Mouse (Mus musculus) kidney, embryonic 15.5 days (tissue): ENCODE data around the gene Tnfrsf12a. TPM values are rescaled to one million over a fixed set of nuclear protein-coding genes. Genes with fewer than 3 reads are reported as not detected.

Experiments
- ATAC-seq: fragments of 200-750 bp; cut with Nextera tagmentation; replicated peaks from 2 replicates; pipeline ENCODE4 v1.8.0; 2017; ENCODE audit warnings: moderate TSS enrichment; ENCODE audit not compliant: low FRiP score
- H3K27ac ChIP-seq: fragments of 300-500 bp; sonication (generic); 2 replicates; pipeline ENCODE4 v1.5.1; 2015; ENCODE audit warnings: mild to moderate bottlenecking, inconsistent platforms
- H3K27me3 ChIP-seq: fragments of 300-500 bp; sonication (generic); 2 replicates; pipeline ENCODE4 v1.6.1; 2015; ENCODE audit warnings: inconsistent platforms
- H3K36me3 ChIP-seq: fragments of 300-500 bp; sonication (generic); 2 replicates; pipeline ENCODE4 v1.6.1; 2015; ENCODE audit warnings: inconsistent platforms
- H3K4me1 ChIP-seq: fragments of 300-500 bp; sonication (generic); 2 replicates; pipeline ENCODE4 v1.6.1; 2015; ENCODE audit warnings: inconsistent platforms
- H3K4me2 ChIP-seq: fragments of 300-500 bp; sonication (generic); 2 replicates; pipeline ENCODE4 v1.6.1; 2015; ENCODE audit warnings: moderate library complexity, mild to moderate bottlenecking, inconsistent platforms
- H3K4me3 ChIP-seq: fragments of 300-500 bp; sonication (generic); replicated peaks from 2 replicates; pipeline ENCODE4 v1.5.1; 2015; ENCODE audit warnings: mild to moderate bottlenecking, inconsistent platforms
- H3K9ac ChIP-seq: fragments of 300-500 bp; sonication (generic); 2 replicates; pipeline ENCODE4 v1.6.1; 2015; ENCODE audit warnings: mild to moderate bottlenecking, inconsistent platforms
- H3K9me3 ChIP-seq: fragments of 300-500 bp; sonication (generic); replicated peaks from 2 replicates; pipeline ENCODE4 v1.6.1; 2016; ENCODE audit warnings: inconsistent platforms
- WGBS: fragments of 180-500 bp; shearing (Covaris S2); methylation state at CpG from one replicate; pipeline ENCODE4 v1.1.7; 2015; ENCODE audit warnings: mixed read lengths; 5-methylcytosine and 5-hydroxymethylcytosine counted together
- polyA plus RNA-seq: library from polyadenylated mRNA; unstranded; fragments of >200 nt; fragmentation: Nextera tagmentation; extraction: Ambion mirVana; gene quantifications from 2 replicates; pipeline ENCODE4 v1.2.1, GENCODE M21; 2015

Tnfrsf12a gene
- polyA plus RNA-seq, 1 experiment from 2014 or later: 29.5 TPM

DNA sequence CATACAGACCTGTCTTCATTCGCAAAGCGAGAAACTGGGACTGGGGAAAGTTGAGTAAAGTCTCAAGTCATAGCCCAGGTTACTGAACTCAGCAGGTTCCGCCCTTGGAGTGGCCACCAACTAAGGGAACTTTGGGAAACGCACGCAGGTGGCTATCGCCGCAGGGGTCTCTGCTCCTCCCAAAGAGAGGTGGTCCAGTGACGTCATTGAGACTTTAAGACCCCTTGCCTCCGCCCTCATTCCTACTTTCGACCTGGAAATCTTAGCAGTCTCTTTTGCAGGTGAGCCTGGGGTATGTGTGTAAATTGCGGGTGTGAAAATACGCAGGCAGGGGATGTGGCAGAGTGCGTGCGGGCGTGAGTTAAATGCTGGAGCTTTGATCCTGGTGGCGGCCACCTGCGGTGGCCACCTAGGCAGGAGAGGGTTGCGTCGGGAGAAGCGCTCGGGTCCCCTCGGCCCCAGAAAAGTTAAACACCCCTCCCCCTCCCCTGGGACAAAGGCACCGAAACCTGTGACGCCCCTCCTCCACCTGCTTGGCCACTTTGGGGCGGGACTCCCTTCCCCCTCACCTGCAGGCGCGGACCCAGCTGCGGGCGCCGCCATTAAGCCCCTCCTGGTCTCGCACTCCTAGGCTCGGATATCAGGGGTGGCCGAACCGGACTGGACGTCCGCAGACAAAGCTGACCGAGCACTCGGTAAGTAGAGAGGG is 2.0 kb upstream of the Tnfrsf12a start, which contains the start of gene Cldn6:
TSS of gene Cldn6 (plus strand) at position 123 of the 709 bp plus-strand sequence.
- Histone ChIP-seq H3K4me3 (peak within 1 kb of the TSS; percentile 47), H3K27me3 (peaks cover 76% of the 10 kb centered on the region), H3K9ac (peak within 1 kb of the TSS; percentile 47), H3K4me2 (peak within 1 kb of the TSS; percentile 65), H3K9me3 (no peaks in the 10 kb centered on the region), H3K36me3 (no peaks in the 10 kb centered on the region), H3K4me1 (peaks cover 88% of the 10 kb centered on the region), H3K27ac (peak within 1 kb of the TSS; percentile 81)
- no peak for ATAC-seq
- 2% methylated on average over 38 of the region's 38 CpGs for WGBS

DNA sequence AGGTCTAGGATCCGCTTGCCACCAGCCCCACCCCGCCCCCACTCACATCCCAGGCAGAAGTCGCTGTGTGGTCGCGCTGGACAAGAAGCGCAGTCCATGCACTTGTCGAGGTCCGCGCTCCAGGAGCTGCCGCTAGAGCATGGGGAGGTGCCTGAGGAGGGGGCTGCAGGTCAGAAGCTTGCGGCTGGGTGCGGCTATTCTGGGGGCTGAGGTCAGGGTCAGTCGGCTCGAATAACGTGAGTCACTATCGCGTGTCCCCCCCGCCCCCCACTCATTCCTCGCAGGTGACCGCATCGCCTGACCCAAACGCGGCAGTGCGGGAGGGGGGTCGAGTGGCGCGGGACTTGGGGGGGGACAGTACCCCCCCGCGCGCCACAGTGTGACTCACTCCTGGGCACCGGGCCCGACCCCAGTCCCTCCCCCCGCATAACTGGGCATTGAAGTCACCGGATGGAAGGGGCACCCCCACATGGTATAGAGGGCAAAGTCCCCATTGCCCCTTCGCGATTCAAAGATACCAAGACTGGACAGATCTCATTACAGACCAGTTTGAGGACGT is 716 bp downstream of the Tnfrsf12a start:
- peaks cover 74% of the 10 kb centered on the region for H3K4me1 ChIP-seq
- H3K36me3 ChIP-seq: no peaks in the 10 kb centered on the region
- no peak for ATAC-seq
- peak overlapping the region; percentile 59 for H3K9ac ChIP-seq
- peak overlapping the region; percentile 89 for H3K4me2 ChIP-seq
- H3K9me3 ChIP-seq: no peaks in the 10 kb centered on the region
- 0% methylated on average over 37 of the region's 37 CpGs for WGBS
- peak overlapping the region; percentile 84 for H3K27ac ChIP-seq
- peaks cover 50% of the 10 kb centered on the region for H3K27me3 ChIP-seq
- H3K4me3 ChIP-seq: peak overlapping the region; percentile 58

DNA sequence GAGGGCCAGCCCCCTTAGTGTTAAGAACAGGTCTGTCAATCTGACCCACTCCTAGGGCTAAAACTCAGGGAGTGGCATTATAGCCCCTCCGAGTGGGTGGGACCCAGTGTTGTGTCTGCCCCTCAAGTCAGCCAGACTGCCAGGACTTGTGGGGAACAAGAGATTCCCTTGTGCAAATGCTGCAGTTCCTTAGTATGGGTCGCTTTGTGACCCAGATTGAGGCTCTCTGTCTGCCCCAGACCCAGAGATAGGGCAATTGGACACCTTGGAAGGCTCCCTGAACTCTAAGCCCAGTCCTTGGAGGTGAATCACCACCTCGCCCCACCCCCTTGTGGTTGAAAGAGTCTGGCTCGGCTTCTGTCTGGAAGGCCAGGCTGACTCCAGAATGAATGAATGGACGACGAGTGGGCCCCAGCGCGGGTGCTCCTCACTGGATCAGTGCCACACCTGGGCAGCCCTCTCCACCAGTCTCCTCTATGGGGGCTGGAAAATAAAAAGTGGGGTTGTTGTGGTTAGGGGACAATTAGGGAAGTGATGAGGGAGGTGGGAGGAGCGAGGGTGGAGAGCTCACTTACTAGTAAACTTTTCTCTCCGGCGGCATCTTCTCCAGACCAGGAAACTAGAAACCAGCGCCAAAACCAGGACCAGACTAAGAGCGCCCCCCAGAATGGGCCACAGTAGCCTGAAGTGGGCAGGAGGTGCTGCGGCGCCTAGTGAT is 1.5 kb downstream of the Tnfrsf12a start:
- peak overlapping the region; percentile 59; the same call in 1 of the 2 replicates for H3K9ac ChIP-seq
- WGBS: 12% methylated on average over 14 of the region's 15 CpGs
- peak overlapping the region; percentile 84 for H3K27ac ChIP-seq
- peak overlapping the region; percentile 89 for H3K4me2 ChIP-seq
- no peaks in the 10 kb centered on the region for H3K36me3 ChIP-seq
- no peaks in the 10 kb centered on the region for H3K9me3 ChIP-seq
- H3K4me3 ChIP-seq: peak overlapping the region; percentile 58
- H3K27me3 ChIP-seq: peaks cover 41% of the 10 kb centered on the region
- no peak for ATAC-seq
- H3K4me1 ChIP-seq: peaks cover 65% of the 10 kb centered on the region

DNA sequence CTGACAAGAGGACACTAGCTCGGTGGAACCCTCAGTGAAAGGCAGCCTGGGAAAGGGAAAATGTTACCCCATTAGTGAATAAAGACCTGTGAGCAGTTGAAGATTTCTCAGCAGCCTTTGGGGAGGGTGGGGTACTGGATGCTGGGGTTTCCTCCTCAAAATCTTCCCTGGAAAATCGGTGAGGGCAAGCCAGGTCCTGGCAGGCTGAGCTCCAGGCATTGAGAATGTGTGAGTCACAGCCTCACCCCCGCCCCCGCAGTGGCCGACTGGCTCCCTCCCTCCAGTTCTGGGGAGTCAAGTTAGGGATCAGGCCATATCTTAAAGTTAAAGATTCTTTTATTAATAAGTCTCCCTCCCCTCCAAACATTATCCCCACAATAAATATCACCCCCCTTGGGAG is 2.1 kb downstream of the Tnfrsf12a start:
- H3K27me3 ChIP-seq: peaks cover 35% of the 10 kb centered on the region
- peak overlapping the region; percentile 58 for H3K4me3 ChIP-seq
- H3K36me3 ChIP-seq: peaks cover 6% of the 10 kb centered on the region; the same call in 1 of the 2 replicates
- H3K4me2 ChIP-seq: peak overlapping the region; percentile 89
- no peak for ATAC-seq
- H3K9ac ChIP-seq: no peak overlapping the region
- peak overlapping the region; percentile 84; the same call in 1 of the 2 replicates for H3K27ac ChIP-seq
- 21% methylated on average over 5 of the region's 5 CpGs for WGBS
- no peaks in the 10 kb centered on the region for H3K9me3 ChIP-seq
- H3K4me1 ChIP-seq: peaks cover 61% of the 10 kb centered on the region

DNA sequence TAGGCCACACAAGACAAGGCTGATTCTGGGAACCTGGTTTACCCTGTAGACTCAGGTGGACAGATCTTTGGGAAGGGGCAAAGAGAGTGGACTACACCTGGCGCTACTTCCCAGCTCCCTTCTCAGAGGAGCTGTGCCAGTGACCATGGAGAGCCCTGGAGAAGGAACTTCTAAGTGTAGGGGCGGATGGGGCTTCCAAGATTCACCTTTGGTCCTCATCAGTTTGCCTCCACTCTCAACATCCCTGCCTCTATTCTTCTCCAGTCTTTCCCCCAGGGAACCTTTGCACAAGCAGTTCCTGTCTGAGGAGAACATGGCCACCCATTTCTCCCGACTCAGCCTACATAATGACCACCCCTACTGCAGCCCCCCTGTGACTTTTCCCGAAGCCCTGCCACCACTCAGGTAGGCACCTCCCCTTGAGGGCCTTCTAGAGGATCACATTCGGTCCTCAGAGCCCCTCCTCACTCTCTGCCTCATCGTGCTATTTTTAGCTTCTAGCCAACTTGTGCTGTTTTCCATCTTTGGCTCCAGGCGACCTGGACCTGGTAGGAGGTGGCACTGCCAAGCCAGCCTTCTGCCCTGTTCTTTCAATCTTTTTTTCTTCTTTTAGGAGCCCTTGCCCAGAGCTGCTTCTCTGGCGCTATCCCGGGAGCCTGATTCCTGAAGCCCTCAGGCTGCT is 2.9 kb downstream of the Tnfrsf12a start:
- peak overlapping the region; percentile 58 for H3K9ac ChIP-seq
- H3K4me1 ChIP-seq: peaks cover 54% of the 10 kb centered on the region
- peak overlapping the region; percentile 75 for H3K4me3 ChIP-seq
- 39% methylated on average over 9 of the region's 9 CpGs for WGBS
- H3K27me3 ChIP-seq: peaks cover 28% of the 10 kb centered on the region
- peak overlapping the region; percentile 90 for H3K27ac ChIP-seq
- no peak for ATAC-seq
- peaks cover 13% of the 10 kb centered on the region for H3K36me3 ChIP-seq
- peak overlapping the region; percentile 89 for H3K4me2 ChIP-seq
- H3K9me3 ChIP-seq: no peaks in the 10 kb centered on the region

DNA sequence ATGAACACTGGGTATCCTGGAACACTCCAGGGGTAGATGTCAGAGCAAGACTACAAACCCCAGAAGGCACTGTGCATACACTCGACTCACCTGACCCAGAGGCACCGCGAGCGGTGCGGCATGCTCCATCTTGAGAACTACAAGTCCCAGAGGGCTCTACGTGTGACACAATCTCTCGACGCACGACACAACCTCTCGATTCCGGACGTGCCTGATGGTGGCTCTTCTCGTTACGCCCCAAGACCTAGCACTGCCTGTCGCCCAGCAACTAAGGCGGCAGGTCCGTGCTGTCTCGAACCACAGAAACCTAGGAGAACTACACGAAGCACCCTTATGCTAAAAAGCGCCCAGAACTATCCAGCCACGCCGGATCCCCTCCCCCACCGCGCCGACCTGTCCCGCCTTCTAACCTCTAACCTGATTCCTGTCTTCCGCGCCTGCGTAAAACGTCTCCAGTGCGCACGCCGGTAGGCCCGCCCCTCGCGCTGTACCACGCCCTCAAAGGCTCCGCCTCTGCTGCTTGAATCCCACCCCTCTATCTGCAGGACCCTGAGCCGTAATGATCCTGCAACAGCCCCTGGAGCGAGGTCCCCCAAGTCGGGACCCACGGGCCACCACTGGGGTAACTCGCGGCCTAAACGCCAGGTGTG is 3.7 kb downstream of the Tnfrsf12a start, which contains the start of the genes Hcfc1r1 and Thoc6:
TSS of gene Hcfc1r1 (plus strand) at position 173 of the 650 bp plus-strand sequence.
TSS of gene Thoc6 (minus strand) at position 459 of the 650 bp plus-strand sequence.
- H3K4me3 ChIP-seq: peak within 1 kb of the TSS; percentile 75
- peak within 1 kb of the TSS; percentile 89 for H3K4me2 ChIP-seq
- under 1% methylated on average over 45 of the region's 45 CpGs for WGBS
- H3K27me3 ChIP-seq: peaks cover 20% of the 10 kb centered on the region
- peak within 1 kb of the TSS; percentile 90 for H3K27ac ChIP-seq
- H3K9ac ChIP-seq: peak within 1 kb of the TSS; percentile 58
- peak; percentile 93 for ATAC-seq
- peaks cover 22% of the 10 kb centered on the region for H3K36me3 ChIP-seq
- H3K4me1 ChIP-seq: peaks cover 46% of the 10 kb centered on the region
- no peaks in the 10 kb centered on the region for H3K9me3 ChIP-seq

DNA sequence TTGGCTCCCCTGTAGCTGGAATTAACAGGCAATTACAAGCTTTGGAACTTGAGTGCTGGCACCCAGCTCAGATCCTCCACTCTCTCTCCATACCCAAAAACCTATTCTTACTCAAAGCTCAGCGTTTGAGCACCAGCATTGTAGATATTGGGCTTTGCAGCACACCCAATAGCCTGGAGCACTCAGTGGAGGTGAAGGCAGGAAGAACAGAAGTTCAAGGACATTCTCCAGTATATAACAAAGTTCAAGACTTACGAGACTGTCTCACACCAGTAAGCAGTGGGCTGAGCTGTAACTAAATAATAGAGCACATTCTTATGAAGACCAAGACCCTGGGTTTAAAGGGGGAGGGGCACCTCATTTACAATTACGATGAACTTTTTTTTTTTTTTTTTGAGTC is 4.5 kb downstream of the Tnfrsf12a start:
- no peak for ATAC-seq
- no peak overlapping the region for H3K27ac ChIP-seq
- H3K36me3 ChIP-seq: peaks cover 30% of the 10 kb centered on the region
- peak overlapping the region; percentile 75 for H3K4me3 ChIP-seq
- WGBS: 50% methylated on average over 3 of the region's 3 CpGs
- H3K4me1 ChIP-seq: peaks cover 45% of the 10 kb centered on the region
- H3K9me3 ChIP-seq: no peaks in the 10 kb centered on the region
- H3K27me3 ChIP-seq: peaks cover 12% of the 10 kb centered on the region
- no peak overlapping the region for H3K9ac ChIP-seq
- H3K4me2 ChIP-seq: peak overlapping the region; percentile 89

DNA sequence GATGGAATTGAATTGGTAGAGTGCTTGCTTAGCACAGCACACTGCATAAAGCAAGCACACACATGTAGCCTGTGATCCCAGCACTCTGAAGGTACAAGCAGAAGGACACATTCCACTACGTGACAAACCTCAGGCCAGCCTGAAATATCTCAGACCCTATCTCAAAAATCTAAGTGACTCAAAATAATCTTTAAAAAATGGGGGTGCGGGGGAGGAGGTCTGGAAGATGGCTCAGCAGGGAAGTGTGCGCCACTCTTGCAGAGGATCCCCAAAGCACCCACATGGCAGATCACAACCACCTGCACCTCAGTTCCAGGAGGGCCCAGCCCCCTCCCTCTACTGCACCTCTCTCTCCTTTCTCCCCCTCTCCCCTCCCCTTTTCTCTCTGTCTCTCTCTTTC is 5.7 kb downstream of the Tnfrsf12a start:
- H3K4me3 ChIP-seq: no peak overlapping the region
- ATAC-seq: no peak
- H3K27me3 ChIP-seq: peaks cover 9% of the 10 kb centered on the region; the same call in 1 of the 2 replicates
- H3K9ac ChIP-seq: no peak overlapping the region
- no peak overlapping the region for H3K27ac ChIP-seq
- peaks cover 35% of the 10 kb centered on the region for H3K4me1 ChIP-seq
- H3K9me3 ChIP-seq: no peaks in the 10 kb centered on the region
- no peak overlapping the region for H3K4me2 ChIP-seq
- 90% methylated on average over 3 of the region's 3 CpGs for WGBS
- H3K36me3 ChIP-seq: peaks cover 41% of the 10 kb centered on the region

DNA sequence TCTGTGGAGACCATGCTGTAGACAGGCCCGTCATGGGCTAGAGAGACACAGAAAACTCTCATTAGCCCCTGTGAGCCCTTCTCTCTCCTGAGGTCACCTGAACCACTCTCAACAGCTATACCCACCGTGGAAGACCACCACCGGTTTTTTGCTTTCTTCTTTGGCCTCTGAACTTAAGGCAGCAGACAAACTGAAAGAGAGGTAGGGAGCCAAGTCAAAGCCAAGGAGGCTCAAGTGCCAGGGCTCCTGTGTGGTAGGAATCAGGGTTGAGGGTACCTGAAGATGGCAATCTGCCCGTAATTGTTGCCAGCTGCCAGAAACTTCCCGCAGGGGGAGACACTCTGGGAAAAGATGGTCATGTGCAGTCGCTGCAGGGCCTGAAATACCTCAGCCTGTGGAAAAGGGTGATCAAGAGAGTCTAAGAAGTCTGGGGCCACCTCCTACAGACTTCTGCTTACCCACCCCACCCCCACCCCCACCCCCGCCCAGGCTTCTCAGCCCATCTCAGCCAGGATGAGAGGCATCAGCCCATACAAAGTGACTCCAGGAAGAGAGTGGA is 6.7 kb downstream of the Tnfrsf12a start:
- peaks cover 43% of the 10 kb centered on the region for H3K36me3 ChIP-seq
- H3K9me3 ChIP-seq: no peaks in the 10 kb centered on the region
- peaks cover 26% of the 10 kb centered on the region for H3K4me1 ChIP-seq
- H3K4me3 ChIP-seq: no peak overlapping the region
- H3K27ac ChIP-seq: no peak overlapping the region
- H3K27me3 ChIP-seq: no peaks in the 10 kb centered on the region
- H3K9ac ChIP-seq: no peak overlapping the region
- H3K4me2 ChIP-seq: no peak overlapping the region
- ATAC-seq: no peak
- WGBS: 95% methylated on average over 7 of the region's 7 CpGs

DNA sequence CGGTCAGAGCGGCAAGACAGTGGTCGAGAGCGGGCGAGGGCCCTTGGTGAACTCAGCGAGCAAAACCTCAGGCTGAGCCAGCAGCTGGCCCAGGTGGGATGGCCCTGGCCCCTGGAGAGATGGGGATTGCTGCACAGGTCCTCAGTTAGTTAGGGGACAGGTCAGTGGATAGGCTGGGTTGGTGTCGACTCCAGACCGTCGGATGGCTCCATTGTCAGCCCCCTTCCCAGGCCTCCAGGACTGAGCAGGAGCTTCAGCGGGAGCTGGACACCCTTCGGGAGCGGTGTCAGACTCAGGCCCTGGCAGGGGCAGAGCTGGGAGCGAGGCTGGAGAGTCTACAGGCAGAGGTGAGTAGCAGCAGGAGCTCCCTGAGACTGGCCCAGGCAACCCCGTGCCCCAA is 11.8 kb downstream of the Tnfrsf12a start:
- H3K4me1 ChIP-seq: peaks cover 13% of the 10 kb centered on the region
- no peak overlapping the region for H3K27ac ChIP-seq
- no peak overlapping the region for H3K9ac ChIP-seq
- peaks cover 41% of the 10 kb centered on the region for H3K36me3 ChIP-seq
- 79% methylated on average over 14 of the region's 14 CpGs for WGBS
- H3K4me2 ChIP-seq: no peak overlapping the region
- 0 out of 2 replicates have a peak, but pooled peaks have one; percentile 13 for ATAC-seq
- H3K9me3 ChIP-seq: no peaks in the 10 kb centered on the region
- peaks cover 30% of the 10 kb centered on the region for H3K27me3 ChIP-seq
- no peak overlapping the region for H3K4me3 ChIP-seq

DNA sequence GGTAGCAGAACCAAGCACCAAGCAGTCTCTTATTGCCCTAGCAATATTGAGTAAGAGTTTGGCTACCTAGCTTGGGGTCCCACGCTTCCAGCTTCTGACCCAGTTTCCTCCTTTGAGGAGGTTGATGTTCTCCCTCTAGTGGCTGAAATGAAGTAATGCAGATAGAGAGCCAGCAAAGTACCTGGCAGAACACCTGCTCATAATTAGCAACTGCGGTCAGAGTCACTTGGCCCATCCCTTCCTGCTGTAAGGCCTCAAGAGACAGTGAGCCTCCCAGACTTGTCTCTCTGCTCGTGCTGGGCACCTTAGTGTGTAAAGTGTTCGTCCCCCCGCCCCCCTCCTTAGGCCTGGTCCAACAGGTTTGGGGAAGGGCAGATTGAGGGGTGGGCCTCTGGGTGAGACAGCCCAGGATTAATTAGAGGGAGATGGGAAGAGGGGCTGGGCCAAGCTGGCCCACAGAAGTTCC is 12.7 kb downstream of the Tnfrsf12a start:
- Histone ChIP-seq H3K4me2 (no peak overlapping the region), H3K27ac (no peak overlapping the region), H3K4me1 (peaks cover 16% of the 10 kb centered on the region), H3K9ac (no peak overlapping the region), H3K27me3 (peaks cover 39% of the 10 kb centered on the region), H3K36me3 (peaks cover 32% of the 10 kb centered on the region), H3K9me3 (no peaks in the 10 kb centered on the region), H3K4me3 (no peak overlapping the region)
- 12% methylated on average over 5 of the region's 5 CpGs for WGBS
- peak; percentile 11 for ATAC-seq
